Mouse (Mus musculus) spleen, postnatal 4 days (tissue): ENCODE measurements at regions not wholly inside any gene's neighbourhood (a gene's known extent, or its start where the extent isn't known, plus 50 kb on each side); places are given as distances from the start of the nearest gene placed in this dataset.

Source experiments
- DNase-seq, 2 experiments: peaks; one replicate each; pipeline ENCODE4 v3.0.0; 2022; ENCODE audit warnings: low spot score in 2 of 2

DNA sequence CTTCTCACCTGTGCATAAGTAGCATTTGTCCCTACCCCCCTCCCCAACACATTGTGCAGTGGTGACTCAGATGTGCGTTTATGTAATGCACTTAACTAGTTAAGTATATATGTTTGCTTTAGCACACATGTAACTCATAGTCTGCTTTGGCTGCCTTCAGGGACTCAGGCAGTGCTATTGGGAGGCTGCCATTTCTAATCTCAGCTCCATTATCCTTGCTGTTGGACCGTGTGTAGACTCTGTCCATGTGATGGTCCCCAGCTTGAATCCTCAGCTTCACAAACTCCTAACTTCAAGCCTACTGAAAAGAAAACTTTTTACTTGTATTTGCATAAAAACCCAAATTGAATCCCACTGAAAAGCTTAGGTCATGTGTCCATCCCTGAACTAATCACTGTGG lies 194.7 kb upstream of the Ppp2r3a start:
- no peak for DNase-seq

DNA sequence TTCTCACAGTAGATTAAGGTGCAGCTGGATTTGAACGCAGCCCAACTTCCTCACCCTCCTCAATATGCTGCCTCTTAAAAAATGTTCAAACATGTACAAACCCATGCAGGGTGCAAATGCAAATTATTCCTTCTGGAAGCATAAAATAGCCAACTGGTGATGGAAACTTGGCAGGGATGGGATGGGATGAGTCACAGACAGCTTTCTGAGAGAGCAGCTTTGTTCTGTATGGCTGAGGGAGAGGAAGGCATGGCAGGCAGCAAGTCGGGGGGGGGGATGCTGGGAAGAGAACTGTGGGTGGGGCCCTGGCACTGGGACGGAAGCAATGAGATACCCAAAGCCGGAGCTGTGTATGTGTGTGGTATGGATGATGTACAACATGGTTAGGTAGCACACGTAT lies 194.2 kb upstream of the Ppp2r3a start:
- DNase-seq, result no peak

DNA sequence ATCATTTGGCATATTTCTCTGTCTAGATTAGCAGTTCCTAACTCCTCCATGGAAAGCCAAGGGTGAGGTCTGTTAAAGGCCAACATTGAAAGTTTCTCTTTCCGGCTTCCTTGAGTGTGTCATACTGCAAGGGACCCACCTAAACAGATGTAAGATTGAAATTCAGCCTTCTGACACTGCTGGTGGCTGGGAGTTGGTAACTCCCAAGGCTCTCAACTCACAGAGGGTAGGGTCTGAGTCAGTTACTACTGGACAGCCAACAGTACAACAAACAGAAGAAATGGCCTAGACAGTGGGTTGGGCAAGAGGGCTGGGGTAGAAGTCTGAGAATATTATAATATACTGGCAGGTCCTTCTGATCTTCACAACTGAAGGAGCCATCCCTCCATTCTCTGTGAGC lies 193.7 kb upstream of the Ppp2r3a start:
- no peak for DNase-seq

DNA sequence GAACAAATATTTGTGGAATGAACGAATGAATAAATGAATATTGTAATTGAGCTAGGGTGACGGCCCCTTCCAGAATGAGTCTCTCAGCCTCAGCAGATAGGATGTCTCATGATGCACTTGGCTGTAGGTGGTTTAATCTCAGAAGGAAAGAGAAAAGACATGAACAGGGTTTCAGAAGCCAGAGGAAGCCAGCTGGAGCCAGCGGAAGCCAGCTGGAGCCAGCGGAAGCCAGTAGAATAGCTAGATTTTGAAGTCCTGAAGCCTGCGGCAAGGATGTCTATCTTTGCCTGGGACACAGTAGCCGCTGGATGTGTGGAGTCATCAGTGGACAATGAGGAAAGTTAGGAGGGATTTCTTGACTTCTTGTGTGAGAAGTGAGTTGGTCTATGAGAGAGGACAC lies 188.3 kb upstream of the Ppp2r3a start:
- DNase-seq, result no peak

GRCm38 (mm10) chr9:101438564-101439180 lies 187.1 kb upstream of the Ppp2r3a start:
- no peak for DNase-seq

GRCm38 (mm10) chr9:101424974-101425670 lies 173.5 kb upstream of the Ppp2r3a start:
- no peak for DNase-seq

- DNase-seq, result no peak
Measured at GRCm38 (mm10) chr9:101423041-101423440, 171.4 kb upstream of the Ppp2r3a start.

DNA sequence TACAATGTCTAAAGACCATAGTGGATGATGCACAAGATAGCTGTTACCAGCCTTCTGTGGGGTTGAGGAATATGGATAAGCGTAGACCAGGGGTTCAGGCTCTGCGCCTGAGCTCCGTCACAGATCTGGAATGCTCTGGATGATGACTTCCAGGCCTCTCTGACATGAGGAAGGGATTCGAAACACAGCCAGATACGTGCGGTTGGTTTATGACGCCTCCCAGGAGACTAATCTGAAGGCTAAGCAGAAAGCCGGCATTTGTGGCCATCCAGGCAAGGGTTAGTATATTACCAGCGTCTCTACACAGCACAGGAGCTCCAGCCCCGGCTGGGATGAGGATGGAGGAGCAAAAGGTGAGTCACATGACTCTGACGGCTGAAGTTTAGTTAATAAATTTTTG lies 170.4 kb upstream of the Ppp2r3a start:
- DNase-seq, result no peak

GRCm38 (mm10) chr9:101421136-101421535 lies 169.5 kb upstream of the Ppp2r3a start:
- DNase-seq, result no peak

DNA sequence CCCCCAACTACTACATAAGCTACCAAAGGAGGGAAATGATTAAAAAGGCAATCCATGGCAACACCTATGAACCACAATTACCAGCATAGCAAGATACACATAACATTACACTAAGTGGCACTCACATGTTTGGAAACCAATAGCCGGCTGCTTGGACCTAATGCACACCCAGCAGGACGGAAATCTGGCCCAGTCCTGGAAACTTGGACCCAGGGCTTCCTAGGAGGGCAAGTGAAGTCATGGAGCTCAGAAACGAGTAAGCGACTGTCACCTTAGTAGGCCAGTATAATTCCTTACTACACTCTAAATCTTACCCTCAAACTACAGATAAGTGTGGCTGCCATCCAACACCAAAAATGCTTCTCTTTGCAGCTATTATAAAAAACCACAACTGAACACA lies 168.6 kb upstream of the Ppp2r3a start:
- DNase-seq, result no peak

DNA sequence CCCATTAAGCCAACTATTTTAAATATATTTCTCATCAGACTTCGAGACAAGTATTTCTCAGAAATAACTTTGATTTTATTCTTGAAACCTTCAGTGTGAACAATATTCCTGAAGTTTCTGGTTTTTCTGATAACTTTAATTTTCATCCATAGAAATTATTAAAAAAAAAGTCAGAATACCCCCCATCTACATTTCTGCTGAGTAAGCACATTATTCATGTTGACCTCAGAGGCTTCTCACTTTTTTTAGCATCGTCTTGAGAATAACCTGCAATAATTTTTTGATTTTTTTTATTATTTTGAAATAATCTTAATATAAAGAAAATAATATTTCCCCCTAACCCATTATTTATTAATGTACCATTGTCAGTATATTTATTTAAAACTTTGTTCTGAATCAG lies 166.1 kb upstream of the Ppp2r3a start:
- no peak for DNase-seq

DNA sequence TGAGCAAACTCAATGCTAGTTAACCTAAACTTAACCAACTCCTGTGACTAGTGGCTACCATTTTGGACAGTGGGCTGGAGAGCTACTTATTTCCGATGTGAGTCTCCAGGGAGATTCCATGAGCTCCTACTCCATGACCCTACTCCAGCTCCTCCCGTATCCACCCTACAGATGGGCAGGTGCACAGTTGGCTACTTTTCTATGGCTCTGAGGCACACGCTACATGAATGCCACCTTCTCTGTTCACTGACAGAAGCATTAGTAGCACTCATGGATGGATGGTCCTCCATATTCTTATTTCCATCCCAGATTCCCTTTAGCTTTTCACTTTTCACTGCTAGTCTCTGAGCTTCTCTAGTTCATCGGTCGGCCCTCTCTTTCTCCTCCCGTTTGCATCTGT lies 164.7 kb upstream of the Ppp2r3a start:
- peak in 1 of 2 experiments; percentile 32 for DNase-seq

DNA sequence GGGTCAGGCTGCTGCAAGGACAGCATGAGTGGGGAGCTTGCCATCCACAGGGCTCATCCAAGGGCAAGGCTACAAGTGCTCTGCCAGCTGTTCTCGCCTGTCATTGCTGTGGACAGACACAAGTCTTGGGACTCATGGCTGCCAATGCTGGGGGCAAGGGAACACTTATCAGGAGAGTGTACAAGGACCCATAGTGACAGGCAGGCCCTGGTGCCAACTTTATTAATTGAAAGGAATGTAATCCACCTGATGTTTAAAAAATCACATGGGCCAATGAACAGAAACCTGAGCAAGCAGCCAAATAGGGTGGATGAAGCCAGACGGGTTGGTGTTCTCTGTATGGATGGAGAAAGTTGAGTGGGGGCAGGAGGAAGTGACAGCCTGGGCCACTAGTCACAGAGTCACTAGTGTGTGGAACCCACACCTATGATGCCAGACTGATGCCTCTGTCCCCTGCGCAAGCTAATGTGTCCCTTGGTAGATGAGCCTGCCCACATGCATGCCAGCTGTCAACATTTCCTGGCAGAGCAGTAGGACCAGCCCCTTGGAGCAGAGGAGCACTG lies 161.6 kb upstream of the Ppp2r3a start:
- peak; percentile 8 to 52 for DNase-seq

DNA sequence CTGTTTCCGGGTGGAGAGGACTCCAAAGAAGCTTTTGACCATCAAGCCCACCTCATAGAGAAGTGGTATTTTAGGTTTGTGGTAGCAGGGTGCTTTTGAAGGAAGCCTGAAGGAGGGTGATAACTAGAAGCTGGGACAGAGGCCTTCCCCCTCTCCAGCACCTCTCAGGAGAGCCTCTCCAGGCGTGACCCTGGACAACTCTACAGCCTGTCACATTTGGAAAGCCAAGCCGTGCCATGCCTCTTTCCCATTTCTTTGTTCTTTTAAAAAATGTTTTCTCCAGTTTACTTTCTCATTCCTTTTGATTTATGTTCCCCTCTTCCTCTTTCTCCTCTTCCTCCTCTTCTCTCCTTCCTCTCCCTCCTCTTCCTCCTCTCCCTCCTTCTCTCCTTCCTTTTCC lies 160.4 kb upstream of the Ppp2r3a start:
- peak in 1 of 2 experiments; percentile 32 for DNase-seq

DNA sequence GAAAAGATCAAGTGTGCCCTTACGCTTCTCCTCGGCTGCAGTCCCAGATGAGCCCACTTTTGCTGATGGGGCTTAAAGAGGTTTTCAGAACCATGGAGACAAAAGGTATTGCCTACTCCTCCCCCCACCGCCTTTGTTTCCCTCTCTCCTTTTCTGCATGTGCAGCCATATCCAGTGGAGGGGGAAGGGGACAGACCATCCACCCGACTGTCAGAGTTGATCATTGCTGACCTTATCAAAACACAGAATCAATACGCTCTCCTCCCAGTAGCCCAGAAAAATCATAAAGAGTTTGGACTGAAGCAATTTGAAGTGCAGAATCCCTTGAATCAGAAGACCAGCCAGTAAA lies 159.9 kb upstream of the Ppp2r3a start:
- DNase-seq, result no peak

GRCm38 (mm10) chr9:101410783-101411531 lies 159.4 kb upstream of the Ppp2r3a start:
- no peak for DNase-seq

DNA sequence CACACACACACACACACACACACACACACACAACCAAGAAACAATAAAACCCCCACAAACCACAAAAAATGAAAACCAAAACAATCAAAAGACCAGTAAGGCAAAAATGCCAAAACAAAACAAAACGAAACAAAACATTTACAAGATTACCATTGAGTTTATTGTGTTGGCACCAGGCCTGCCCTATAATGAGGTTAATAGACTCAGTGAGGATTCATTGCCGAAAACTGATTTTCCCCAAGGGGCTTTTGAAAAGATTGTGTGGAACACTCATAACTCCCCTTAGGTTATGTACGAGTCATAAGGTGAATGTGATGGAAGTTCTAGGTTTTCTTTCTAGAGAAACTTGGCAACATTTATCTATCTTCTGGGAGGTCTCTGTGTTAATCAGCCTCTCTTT lies 158.8 kb upstream of the Ppp2r3a start:
- no peak for DNase-seq

DNA sequence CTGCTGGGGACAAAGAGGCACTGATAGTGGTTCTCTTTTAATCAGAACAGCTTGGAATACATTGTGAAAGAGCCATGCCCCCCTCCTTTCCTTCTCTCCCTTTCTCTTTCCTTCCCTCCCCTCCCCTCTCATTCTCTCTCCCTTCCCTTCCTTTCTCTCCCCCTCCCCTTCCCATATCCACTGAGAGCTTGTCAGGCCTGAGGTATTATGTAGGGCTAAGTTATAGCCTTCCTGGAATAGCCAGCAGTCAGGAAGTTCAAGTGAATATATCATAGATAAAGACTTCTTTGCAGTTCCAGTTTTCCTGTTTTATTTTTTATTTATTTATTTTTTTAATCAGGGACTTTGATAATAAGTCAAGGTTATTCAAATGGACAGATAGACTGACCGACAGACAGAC lies 156.5 kb upstream of the Ppp2r3a start:
- DNase-seq, result no peak

- no peak for DNase-seq
Measured at GRCm38 (mm10) chr9:101407141-101407540, 155.5 kb upstream of the Ppp2r3a start.

GRCm38 (mm10) chr9:101404441-101405081 lies 153.0 kb upstream of the Ppp2r3a start:
- no peak for DNase-seq

GRCm38 (mm10) chr9:101404034-101404433 lies 152.4 kb upstream of the Ppp2r3a start:
- no peak for DNase-seq

DNA sequence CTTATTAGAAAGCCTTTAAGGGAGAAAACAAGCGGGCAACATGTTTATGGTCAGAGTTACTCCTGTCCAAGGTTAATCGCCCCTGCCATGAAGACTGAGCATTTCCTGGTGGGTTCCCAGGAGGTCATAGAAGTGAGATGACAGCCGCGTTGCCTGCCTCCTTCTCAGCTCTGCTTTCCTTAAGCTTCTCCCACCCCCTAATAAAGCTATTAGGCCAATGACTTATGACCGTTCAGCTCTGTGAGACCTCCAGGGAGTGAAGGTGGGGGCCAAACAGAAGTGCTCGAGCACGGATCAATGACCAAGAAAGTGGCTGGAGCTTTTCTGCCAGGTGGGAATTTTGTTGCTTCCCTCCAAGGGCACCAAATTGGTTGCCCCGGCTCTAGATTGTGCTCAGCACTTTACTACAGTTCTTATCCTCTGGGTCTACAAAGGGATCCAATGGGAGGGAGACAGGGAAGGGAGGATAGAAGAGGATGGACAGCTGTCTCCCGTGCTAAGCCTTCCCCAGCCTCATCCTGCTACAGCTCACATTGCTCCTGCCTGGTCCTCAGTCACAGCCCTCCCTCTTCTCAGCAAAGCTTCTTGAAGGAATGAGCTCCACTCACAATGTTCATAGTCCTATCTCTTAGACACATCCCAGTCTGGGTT lies 151.1 kb upstream of the Ppp2r3a start:
- no peak for DNase-seq
